Mouse (Mus musculus): ENCODE measurements around the gene Tent5c. TPM values are rescaled to one million over a fixed set of nuclear protein-coding genes. Genes with fewer than 3 reads are reported as not detected.

Gene Tent5c
- polyA plus RNA-seq (2015; fragmentation: Nextera tagmentation; extraction: Ambion mirVana): 115 and 132 TPM in 2 replicates

DNA sequence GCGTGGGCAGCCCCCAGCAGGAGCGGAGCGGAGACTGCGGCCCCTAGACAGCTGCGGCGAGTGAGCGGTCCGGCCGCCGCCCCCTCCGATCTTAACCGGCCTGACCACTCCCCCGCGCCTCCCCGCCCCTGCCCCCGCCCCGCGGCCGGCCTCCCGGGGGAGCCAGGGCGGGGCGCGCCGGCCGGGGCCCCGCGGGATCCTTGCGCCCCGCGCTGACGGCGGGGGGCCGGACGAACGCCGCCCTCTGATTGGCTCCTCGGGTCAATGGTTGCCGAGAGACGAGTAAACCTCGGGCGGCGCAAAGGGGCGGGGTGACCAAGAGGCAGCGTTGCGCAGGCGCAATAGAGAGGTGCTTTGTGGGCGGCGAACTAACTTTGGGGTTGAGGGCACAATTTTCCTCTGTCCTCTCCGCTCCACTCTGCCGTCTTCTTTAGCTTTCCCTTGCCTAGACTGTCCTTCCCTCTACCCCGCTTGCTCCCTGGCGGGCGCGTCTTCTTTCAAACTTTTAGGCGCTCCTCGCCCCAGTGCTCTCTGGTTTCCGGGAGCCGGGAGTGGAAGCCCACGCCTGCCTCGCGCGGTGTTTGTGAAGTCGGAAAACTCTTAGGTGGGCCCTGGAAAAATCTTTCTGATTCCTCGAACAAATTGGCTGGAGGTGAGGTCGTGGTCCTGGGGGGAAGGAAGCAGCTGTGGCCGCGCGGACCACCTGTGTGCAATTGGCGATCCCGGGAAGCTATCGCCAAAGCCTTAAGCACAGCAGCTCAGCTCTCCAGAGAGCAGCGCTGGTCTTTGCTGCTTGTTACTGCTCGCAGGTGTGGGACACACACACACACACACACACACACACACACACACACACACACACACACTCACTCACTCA is at the start of gene Tent5c:
TSS of gene Tent5c (minus strand) at position 192 of the 877 bp plus-strand sequence.
- peak; percentile 93 for ATAC-seq (ENCODE audit: low read depth)
- H3K4me3 ChIP-seq (ENCODE audit: low read depth, low read length): peak within 1 kb of the TSS; percentile 94
- under 1% methylated on average over 50 of the region's 73 CpGs for WGBS (ENCODE audit: insufficient replicate concordance)
- peak within 1 kb of the TSS; percentile 98 for H3K9ac ChIP-seq (ENCODE audit: low read depth, low read length)
- peaks cover 4% of the 10 kb centered on the region for H3K27me3 ChIP-seq (ENCODE audit: control insufficient read depth, insufficient read depth, low read depth, low read length)
- H3K36me3 ChIP-seq (ENCODE audit: control insufficient read depth, insufficient read depth): no peaks in the 10 kb centered on the region
- H3K4me1 ChIP-seq (ENCODE audit: control insufficient read depth, low read depth, low read length): peaks cover 28% of the 10 kb centered on the region
- H3K9me3 ChIP-seq (replicated peaks; ENCODE audit: control insufficient read depth, low read length): no peaks in the 10 kb centered on the region
- peak within 1 kb of the TSS; percentile 86 for H3K4me2 ChIP-seq (ENCODE audit: low read depth, low read length)
- H3K27ac ChIP-seq (ENCODE audit: low read length): peak within 1 kb of the TSS; percentile 97

DNA sequence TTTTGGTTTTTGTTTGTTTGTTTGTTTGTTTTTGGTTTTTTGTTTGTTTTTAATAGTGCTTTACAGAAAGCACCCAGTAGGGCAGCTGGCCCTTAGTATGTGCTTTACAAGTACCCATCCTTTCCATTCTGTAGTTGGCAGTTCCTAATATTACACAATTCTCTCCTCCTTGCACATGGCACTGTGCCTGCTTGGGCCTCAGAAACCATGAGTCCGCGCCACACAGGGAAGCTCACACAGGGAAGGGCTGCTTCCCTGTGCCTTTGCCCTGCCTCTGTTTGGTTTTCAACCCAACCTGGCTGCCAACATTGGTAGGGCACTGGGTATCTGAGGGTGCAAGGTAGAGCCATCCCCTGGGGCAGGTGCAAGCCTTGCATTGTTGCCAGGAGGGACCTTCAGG is 47.6 kb upstream of the Tent5c start:
- no peak for ATAC-seq (ENCODE audit: low read depth)
- H3K4me3 ChIP-seq (ENCODE audit: low read depth, low read length): no peak overlapping the region
- H3K4me2 ChIP-seq (ENCODE audit: low read depth, low read length): no peak overlapping the region
- H3K4me1 ChIP-seq (ENCODE audit: control insufficient read depth, low read depth, low read length): peaks cover 18% of the 10 kb centered on the region
- no peaks in the 10 kb centered on the region for H3K27me3 ChIP-seq (ENCODE audit: control insufficient read depth, insufficient read depth, low read depth, low read length)
- H3K27ac ChIP-seq (ENCODE audit: low read length): no peak overlapping the region
- WGBS (ENCODE audit: insufficient replicate concordance): 84% methylated on average over 2 of the region's 2 CpGs
- no peaks in the 10 kb centered on the region for H3K36me3 ChIP-seq (ENCODE audit: control insufficient read depth, insufficient read depth)
- no peaks in the 10 kb centered on the region for H3K9me3 ChIP-seq (replicated peaks; ENCODE audit: control insufficient read depth, low read length)
- H3K9ac ChIP-seq (ENCODE audit: low read depth, low read length): no peak overlapping the region

DNA sequence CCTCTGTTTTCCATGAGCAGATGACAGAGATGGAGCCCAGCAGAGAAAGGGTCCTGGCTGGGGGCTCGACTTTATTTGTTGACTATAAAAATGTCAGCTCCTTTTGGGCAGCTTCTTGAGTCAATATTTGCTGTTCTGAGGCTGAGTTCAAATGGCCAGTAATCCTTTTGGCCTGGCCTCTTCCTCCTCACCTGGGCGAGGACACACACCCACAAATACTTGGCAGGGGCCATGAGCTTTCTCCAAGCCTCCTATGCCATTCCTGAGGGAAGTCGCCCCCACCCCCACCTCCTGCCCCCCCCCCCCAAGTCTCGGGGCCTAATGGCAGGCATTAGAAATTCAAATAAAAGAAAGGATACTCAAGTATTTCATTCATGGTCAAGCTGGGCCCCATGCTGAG is 46.8 kb upstream of the Tent5c start:
- Histone ChIP-seq H3K9ac (ENCODE audit: low read depth, low read length) (no peak overlapping the region), H3K4me2 (ENCODE audit: low read depth, low read length) (no peak overlapping the region), H3K4me3 (ENCODE audit: low read depth, low read length) (no peak overlapping the region), H3K27me3 (ENCODE audit: control insufficient read depth, insufficient read depth, low read depth, low read length) (no peaks in the 10 kb centered on the region), H3K27ac (ENCODE audit: low read length) (no peak overlapping the region), H3K4me1 (ENCODE audit: control insufficient read depth, low read depth, low read length) (peaks cover 18% of the 10 kb centered on the region), H3K9me3 (replicated peaks; ENCODE audit: control insufficient read depth, low read length) (no peaks in the 10 kb centered on the region), H3K36me3 (ENCODE audit: control insufficient read depth, insufficient read depth) (no peaks in the 10 kb centered on the region)
- 44% methylated on average over 4 of the region's 4 CpGs for WGBS (ENCODE audit: insufficient replicate concordance)
- no peak for ATAC-seq (ENCODE audit: low read depth)

DNA sequence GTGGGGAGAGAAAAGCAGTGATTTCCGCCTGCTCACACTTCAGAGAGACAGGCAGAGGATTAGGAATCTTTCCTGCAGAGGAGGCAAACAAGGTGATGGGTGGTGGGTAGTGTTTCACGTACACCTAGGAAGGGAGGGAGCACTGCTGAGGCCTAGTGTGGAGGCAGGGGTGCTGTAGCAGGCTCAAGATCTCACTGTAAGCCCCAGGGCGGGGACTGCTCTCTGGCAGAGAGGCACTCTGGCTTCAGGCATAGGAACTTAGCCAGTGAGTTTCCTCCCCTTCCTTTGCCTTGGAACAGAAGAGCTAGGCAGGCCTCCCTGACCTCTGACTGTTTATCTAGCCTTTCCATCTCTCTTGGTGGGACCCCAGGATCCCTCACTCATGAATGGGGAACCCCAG is 46.2 kb upstream of the Tent5c start:
- H3K4me1 ChIP-seq (ENCODE audit: control insufficient read depth, low read depth, low read length): peaks cover 18% of the 10 kb centered on the region
- no peak overlapping the region for H3K9ac ChIP-seq (ENCODE audit: low read depth, low read length)
- H3K36me3 ChIP-seq (ENCODE audit: control insufficient read depth, insufficient read depth): no peaks in the 10 kb centered on the region
- H3K4me3 ChIP-seq (ENCODE audit: low read depth, low read length): no peak overlapping the region
- no peaks in the 10 kb centered on the region for H3K27me3 ChIP-seq (ENCODE audit: control insufficient read depth, insufficient read depth, low read depth, low read length)
- H3K9me3 ChIP-seq (replicated peaks; ENCODE audit: control insufficient read depth, low read length): no peaks in the 10 kb centered on the region
- no peak for ATAC-seq (ENCODE audit: low read depth)
- H3K27ac ChIP-seq (ENCODE audit: low read length): no peak overlapping the region
- 44% methylated on average over 3 of the region's 3 CpGs for WGBS (ENCODE audit: insufficient replicate concordance)
- H3K4me2 ChIP-seq (ENCODE audit: low read depth, low read length): no peak overlapping the region

DNA sequence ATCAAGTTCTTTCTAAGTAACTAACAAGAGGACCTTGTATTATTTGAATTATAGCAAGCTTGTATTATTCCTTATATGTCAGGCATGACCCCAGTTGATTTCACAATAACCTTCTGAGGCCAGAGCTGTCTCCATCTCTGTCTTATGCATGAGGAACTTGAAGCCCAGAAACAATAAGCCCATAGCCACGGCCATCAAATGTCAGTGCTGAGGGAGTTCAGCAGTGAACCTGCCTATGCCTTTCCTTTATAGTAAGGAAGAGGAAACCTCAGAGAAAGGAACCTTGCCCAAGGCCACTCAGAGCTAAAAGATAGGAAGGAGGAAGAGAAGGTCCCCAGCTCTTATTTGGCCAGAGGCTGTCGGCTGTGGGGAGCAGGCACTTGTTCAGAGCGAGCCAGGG is 45.3 kb upstream of the Tent5c start:
- H3K27me3 ChIP-seq (ENCODE audit: control insufficient read depth, insufficient read depth, low read depth, low read length): no peaks in the 10 kb centered on the region
- H3K27ac ChIP-seq (ENCODE audit: low read length): no peak overlapping the region
- WGBS (ENCODE audit: insufficient replicate concordance): 33% methylated on average over 3 of the region's 3 CpGs
- no peaks in the 10 kb centered on the region for H3K9me3 ChIP-seq (replicated peaks; ENCODE audit: control insufficient read depth, low read length)
- ATAC-seq (ENCODE audit: low read depth): no peak
- no peak overlapping the region for H3K4me3 ChIP-seq (ENCODE audit: low read depth, low read length)
- H3K9ac ChIP-seq (ENCODE audit: low read depth, low read length): no peak overlapping the region
- no peak overlapping the region for H3K4me2 ChIP-seq (ENCODE audit: low read depth, low read length)
- H3K36me3 ChIP-seq (ENCODE audit: control insufficient read depth, insufficient read depth): no peaks in the 10 kb centered on the region
- H3K4me1 ChIP-seq (ENCODE audit: control insufficient read depth, low read depth, low read length): peaks cover 18% of the 10 kb centered on the region

DNA sequence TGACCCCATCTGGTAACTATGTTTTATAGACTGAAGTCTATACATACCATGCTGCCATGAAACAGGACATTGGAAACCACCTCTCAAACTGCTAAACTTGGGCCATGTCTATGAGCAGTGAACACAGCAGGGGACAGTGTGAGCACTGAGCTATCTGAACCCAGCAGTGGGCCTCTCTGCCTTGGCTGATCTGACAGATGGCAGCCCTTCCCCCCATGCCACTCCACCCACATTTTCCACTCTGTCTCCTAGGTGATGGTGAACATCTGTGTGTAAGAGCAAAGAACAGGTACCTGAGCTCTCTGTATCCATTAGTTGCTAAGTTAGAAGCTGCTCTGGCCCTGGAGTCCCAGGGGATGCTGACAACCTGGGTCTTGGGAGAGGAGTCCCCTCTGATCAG is 44.3 kb upstream of the Tent5c start:
- H3K4me1 ChIP-seq (ENCODE audit: control insufficient read depth, low read depth, low read length): peaks cover 18% of the 10 kb centered on the region
- H3K27ac ChIP-seq (ENCODE audit: low read length): no peak overlapping the region
- H3K27me3 ChIP-seq (ENCODE audit: control insufficient read depth, insufficient read depth, low read depth, low read length): no peaks in the 10 kb centered on the region
- no peak overlapping the region; the same call in 1 of the 2 replicates for H3K9ac ChIP-seq (ENCODE audit: low read depth, low read length)
- H3K36me3 ChIP-seq (ENCODE audit: control insufficient read depth, insufficient read depth): no peaks in the 10 kb centered on the region
- peak; percentile 90 for ATAC-seq (ENCODE audit: low read depth)
- peak overlapping the region; percentile 19 for H3K4me2 ChIP-seq (ENCODE audit: low read depth, low read length)
- no peak overlapping the region for H3K4me3 ChIP-seq (ENCODE audit: low read depth, low read length)
- no peaks in the 10 kb centered on the region for H3K9me3 ChIP-seq (replicated peaks; ENCODE audit: control insufficient read depth, low read length)

DNA sequence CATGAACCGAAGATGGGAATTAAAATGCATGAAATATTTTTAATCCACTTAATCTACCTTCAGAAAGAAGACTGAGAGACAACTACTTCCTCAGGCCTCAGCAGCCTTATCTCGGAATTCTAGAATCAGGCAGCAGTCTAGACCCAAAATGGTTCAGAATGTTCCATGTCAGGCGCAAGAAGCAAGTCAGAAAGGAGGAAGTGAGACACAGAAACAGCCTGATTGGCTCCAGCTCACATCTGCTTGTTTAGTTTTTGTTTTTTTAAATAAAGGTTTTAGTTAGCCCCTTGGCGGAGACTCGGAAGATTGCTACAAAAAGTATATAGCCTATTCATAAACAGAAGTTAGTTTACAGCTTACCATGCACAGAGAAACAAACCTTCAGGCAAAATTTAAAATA is 41.8 kb upstream of the Tent5c start:
- 71% methylated on average over 5 of the region's 5 CpGs for WGBS (ENCODE audit: insufficient replicate concordance)

DNA sequence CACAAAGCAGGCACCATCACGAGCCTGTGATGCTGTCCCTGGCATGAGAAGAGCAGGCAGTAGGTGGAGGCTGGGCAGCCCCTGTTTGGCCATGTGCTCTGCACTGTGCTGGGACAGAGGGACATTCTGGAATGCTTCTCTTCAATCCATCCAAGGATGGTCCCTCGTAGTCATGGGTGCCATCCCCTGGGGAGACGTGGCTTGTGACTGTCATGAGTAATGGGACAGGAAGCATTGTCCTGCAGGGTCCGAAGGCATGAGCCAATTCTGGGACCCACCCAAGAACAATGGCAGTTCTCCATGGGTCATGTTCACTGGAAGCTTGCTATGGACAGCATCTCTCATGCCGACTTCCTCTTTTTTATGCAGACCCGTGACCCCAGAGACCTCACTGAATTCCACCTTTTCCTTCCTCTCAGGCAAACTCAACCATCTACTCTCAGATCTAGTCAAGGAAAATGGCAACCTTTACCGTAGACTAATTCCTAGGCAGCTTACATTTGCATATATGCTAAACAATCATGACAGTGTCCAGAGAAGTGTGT is 41.2 kb upstream of the Tent5c start:
- no peak overlapping the region for H3K4me3 ChIP-seq (ENCODE audit: low read depth, low read length)
- H3K27ac ChIP-seq (ENCODE audit: low read length): no peak overlapping the region
- H3K4me2 ChIP-seq (ENCODE audit: low read depth, low read length): no peak overlapping the region
- no peak for ATAC-seq (ENCODE audit: low read depth)
- H3K36me3 ChIP-seq (ENCODE audit: control insufficient read depth, insufficient read depth): no peaks in the 10 kb centered on the region
- 43% methylated on average over 7 of the region's 7 CpGs for whole genome bisulfite sequencing (ENCODE audit: insufficient replicate concordance)
- H3K27me3 ChIP-seq (ENCODE audit: control insufficient read depth, insufficient read depth, low read depth, low read length): no peaks in the 10 kb centered on the region
- no peak overlapping the region for H3K9ac ChIP-seq (ENCODE audit: low read depth, low read length)
- peaks cover 18% of the 10 kb centered on the region for H3K4me1 ChIP-seq (ENCODE audit: control insufficient read depth, low read depth, low read length)
- H3K9me3 ChIP-seq (replicated peaks; ENCODE audit: control insufficient read depth, low read length): no peaks in the 10 kb centered on the region

More for the DNA sequence above, 41.8 kb upstream of the Tent5c start:
- Histone ChIP-seq H3K36me3 (ENCODE audit: control insufficient read depth, insufficient read depth) (no peaks in the 10 kb centered on the region), H3K9ac (ENCODE audit: low read depth, low read length) (no peak overlapping the region), H3K4me1 (ENCODE audit: control insufficient read depth, low read depth, low read length) (peaks cover 18% of the 10 kb centered on the region), H3K27me3 (ENCODE audit: control insufficient read depth, insufficient read depth, low read depth, low read length) (no peaks in the 10 kb centered on the region), H3K27ac (ENCODE audit: low read length) (no peak overlapping the region), H3K4me3 (ENCODE audit: low read depth, low read length) (no peak overlapping the region), H3K9me3 (replicated peaks; ENCODE audit: control insufficient read depth, low read length) (no peaks in the 10 kb centered on the region), H3K4me2 (ENCODE audit: low read depth, low read length) (no peak overlapping the region)
- no peak for ATAC-seq (ENCODE audit: low read depth)

DNA sequence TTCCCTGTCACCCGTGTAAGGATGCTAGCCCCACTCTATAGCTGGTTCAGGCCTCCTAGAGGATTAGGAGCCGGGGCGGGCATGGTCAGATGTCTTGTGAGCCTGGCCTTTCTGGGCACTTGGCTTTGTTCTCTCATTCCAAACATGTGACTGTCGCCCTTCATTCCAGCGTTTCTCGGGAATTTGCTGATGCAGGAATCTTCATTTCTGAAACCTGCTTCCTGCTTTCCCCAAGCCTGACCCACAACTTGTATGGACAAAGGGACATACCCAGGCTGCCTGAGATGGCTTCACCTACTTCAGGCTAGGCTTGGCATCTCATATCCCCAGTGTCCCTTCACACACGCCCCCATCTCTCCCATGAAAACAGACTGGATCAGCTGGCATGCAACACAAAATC is 33.5 kb upstream of the Tent5c start:
- H3K4me3 ChIP-seq (ENCODE audit: low read depth, low read length): no peak overlapping the region
- no peak overlapping the region for H3K4me2 ChIP-seq (ENCODE audit: low read depth, low read length)
- no peaks in the 10 kb centered on the region for H3K4me1 ChIP-seq (ENCODE audit: control insufficient read depth, low read depth, low read length)
- no peaks in the 10 kb centered on the region for H3K36me3 ChIP-seq (ENCODE audit: control insufficient read depth, insufficient read depth)
- 0 out of 2 replicates have a peak, but pooled peaks have one; percentile 21 for ATAC-seq (ENCODE audit: low read depth)
- H3K27me3 ChIP-seq (ENCODE audit: control insufficient read depth, insufficient read depth, low read depth, low read length): no peaks in the 10 kb centered on the region
- no peaks in the 10 kb centered on the region for H3K9me3 ChIP-seq (replicated peaks; ENCODE audit: control insufficient read depth, low read length)
- no peak overlapping the region for H3K27ac ChIP-seq (ENCODE audit: low read length)
- 64% methylated on average over 7 of the region's 7 CpGs for WGBS (ENCODE audit: insufficient replicate concordance)
- no peak overlapping the region for H3K9ac ChIP-seq (ENCODE audit: low read depth, low read length)
